Mouse (Mus musculus) C2C12 (cell line): ENCODE measurements at regions not wholly inside any gene's neighbourhood (a gene's known extent, or its start where the extent isn't known, plus 50 kb on each side); places are given as distances from the start of the nearest gene placed in this dataset.

ENCODE experiments used
- CEBPB ChIP-seq: IDR thresholded peaks from one replicate; pipeline ENCODE4 v1.6.1; 2011; ENCODE audit warnings: low read depth, mild to moderate bottlenecking, control low read depth, moderate library complexity
- CTCF ChIP-seq: IDR thresholded peaks from one replicate; pipeline ENCODE4 v1.5.1; 2011; ENCODE audit not compliant: control insufficient read depth, insufficient read depth, insufficient read length
- MAX ChIP-seq: IDR thresholded peaks from one replicate; pipeline ENCODE4 v1.6.1; 2011; ENCODE audit warnings: mild to moderate bottlenecking, control low read depth
- MYOD1 ChIP-seq: IDR thresholded peaks from one replicate; pipeline ENCODE4 v1.6.1; 2011; ENCODE audit warnings: low read depth; ENCODE audit not compliant: control insufficient read depth, insufficient read length
- MYOG ChIP-seq: IDR thresholded peaks from one replicate; pipeline ENCODE4 v1.6.1; 2011; ENCODE audit not compliant: control insufficient read depth, insufficient read length; ENCODE audit errors: extremely low read depth
- USF1 ChIP-seq: IDR thresholded peaks from one replicate; pipeline ENCODE4 v1.6.1; 2011; ENCODE audit warnings: low read depth, mild to moderate bottlenecking, control low read depth, moderate library complexity

GRCm38 (mm10) chr9:43448981-43449380, 138.3 kb downstream of the Trim29 start:
- TF ChIP-seq CTCF (no peak), MAX (no peak), USF1 (no peak), CEBPB (no peak), MYOG (no peak), MYOD1 (no peak)
